Mouse (Mus musculus) liver, adult 2 months (tissue): ENCODE results near the gene Zfp14.

ENCODE experiments used
- CTCF ChIP-seq: fragments of 200-500 bp; IDR thresholded peaks from 2 replicates; pipeline ENCODE4 v1.5.1; 2011; ENCODE audit warnings: low read depth, low read length, control low read depth
- POLR2A ChIP-seq: fragments of 200-500 bp; IDR thresholded peaks from 2 replicates; pipeline ENCODE4 v1.6.1; 2011; ENCODE audit warnings: low read length, control low read depth; ENCODE audit not compliant: insufficient read depth; ENCODE audit errors: extremely low read depth

- TF ChIP-seq CTCF (peak; percentile 47), POLR2A (no peak)
These were observed 13.4 kb upstream of the Zfp14 start for GRCm38 (mm10) chr7:30064622-30065021.
